Mouse (Mus musculus) liver, embryonic 12.5 days (tissue): ENCODE data around the gene Nek5. TPM values are rescaled to one million over a fixed set of nuclear protein-coding genes. Genes with fewer than 3 reads are reported as not detected.

ENCODE experiments used
- ATAC-seq: fragments of 200-750 bp; cut with Nextera tagmentation; 2 replicates; pipeline ENCODE4 v1.8.0; 2017; ENCODE audit warnings: moderate number of reproducible peaks, mild to moderate bottlenecking, moderate library complexity
- H3K27ac ChIP-seq: fragments of 300-500 bp; sonication (generic); 2 replicates; pipeline ENCODE4 v1.5.1; 2016; ENCODE audit warnings: mild to moderate bottlenecking
- H3K27me3 ChIP-seq: fragments of 300-500 bp; sonication (generic); replicated peaks from 2 replicates; pipeline ENCODE4 v1.6.1; 2016; ENCODE audit warnings: mild to moderate bottlenecking, moderate library complexity
- H3K36me3 ChIP-seq: fragments of 300-500 bp; sonication (generic); 2 replicates; pipeline ENCODE4 v1.6.1; 2016; ENCODE audit warnings: mild to moderate bottlenecking, moderate library complexity
- H3K4me1 ChIP-seq: fragments of 300-500 bp; sonication (generic); 2 replicates; pipeline ENCODE4 v1.6.1; 2016
- H3K4me2 ChIP-seq: fragments of 300-500 bp; sonication (generic); 2 replicates; pipeline ENCODE4 v1.6.1; 2016; ENCODE audit warnings: mild to moderate bottlenecking, moderate library complexity
- H3K4me3 ChIP-seq: fragments of 300-500 bp; sonication (generic); 2 replicates; pipeline ENCODE4 v1.5.1; 2016; ENCODE audit warnings: mild to moderate bottlenecking, moderate library complexity
- H3K9ac ChIP-seq: fragments of 300-500 bp; sonication (generic); 2 replicates; pipeline ENCODE4 v1.6.1; 2016; ENCODE audit warnings: mild to moderate bottlenecking, moderate library complexity
- H3K9me3 ChIP-seq: fragments of 300-500 bp; sonication (generic); replicated peaks from 2 replicates; pipeline ENCODE4 v1.6.1; 2016; ENCODE audit warnings: mild to moderate bottlenecking, moderate library complexity
- WGBS: fragments of 180-500 bp; shearing (Covaris S2); methylation state at CpG from one replicate; pipeline ENCODE4 v1.1.7; 2016; ENCODE audit not compliant: insufficient replicate concordance; 5-methylcytosine and 5-hydroxymethylcytosine counted together
- polyA plus RNA-seq: library from polyadenylated mRNA; unstranded; fragments of >200 nt; fragmentation: Nextera tagmentation; extraction: Ambion mirVana; gene quantifications from 2 replicates; pipeline ENCODE4 v1.2.1, GENCODE M21; 2016

Gene Nek5
- polyA plus RNA-seq, 1 experiment from 2014 or later, result not detected

DNA sequence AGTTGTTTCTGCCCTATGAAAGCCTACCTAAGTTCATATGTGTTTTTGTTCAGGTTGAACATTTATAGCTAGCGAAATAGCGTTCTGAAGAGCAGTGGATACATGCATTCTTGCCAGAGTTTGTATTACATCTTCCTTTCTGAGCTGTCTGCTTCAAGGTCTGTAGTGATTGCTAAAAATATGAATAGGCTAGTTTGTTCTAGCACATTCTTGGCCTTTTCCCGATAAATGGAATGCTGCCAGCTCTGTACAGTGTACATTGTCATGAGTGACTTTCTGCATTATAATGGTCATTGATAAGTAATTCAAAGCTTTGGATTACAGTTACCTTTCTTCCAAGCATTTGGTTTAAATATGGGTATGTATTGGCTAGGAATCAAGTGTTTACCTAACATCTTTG lies 63.7 kb downstream of the Nek5 start:
- peaks cover 41% of the 10 kb centered on the region for H3K36me3 ChIP-seq
- H3K27me3 ChIP-seq, result no peaks in the 10 kb centered on the region
- peak overlapping the region; percentile 90 for H3K4me3 ChIP-seq
- ATAC-seq, result no peak
- H3K4me2 ChIP-seq, result peak overlapping the region; percentile 87
- peaks cover 47% of the 10 kb centered on the region for H3K4me1 ChIP-seq
- H3K27ac ChIP-seq, result no peak overlapping the region
- WGBS, result 6% methylated on average over 3 of the region's 3 CpGs
- H3K9me3 ChIP-seq, result peaks cover 3% of the 10 kb centered on the region; the same call in 1 of the 2 replicates
- H3K9ac ChIP-seq, result peak overlapping the region; percentile 69

DNA sequence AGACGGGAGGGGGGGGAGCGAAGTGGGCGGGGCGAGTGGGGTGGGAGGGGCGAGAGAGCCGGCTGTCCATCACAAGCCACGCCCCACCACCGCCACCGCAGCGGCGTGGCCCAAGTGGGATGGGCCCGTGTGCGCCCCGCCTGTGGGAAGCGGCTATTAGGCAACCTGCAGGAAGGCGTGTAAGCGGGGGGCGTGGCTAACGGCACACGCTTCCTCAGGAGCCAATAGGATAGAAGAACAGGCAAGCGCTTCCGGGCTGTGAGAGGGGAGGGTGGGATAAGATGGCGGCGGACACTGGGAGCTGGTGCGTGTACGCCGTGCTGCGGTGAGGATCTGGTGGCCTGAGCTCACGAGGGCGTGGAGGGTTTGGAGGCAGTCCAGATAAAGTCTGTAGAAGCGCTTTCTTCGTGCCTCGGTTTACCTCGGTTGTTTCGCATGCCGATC lies 64.4 kb downstream of the Nek5 start, which contains the start of gene Alg11:
TSS of gene Alg11 (plus strand) at position 276 of the 444 bp plus-strand sequence.
- Histone ChIP-seq H3K36me3 (peaks cover 35% of the 10 kb centered on the region), H3K4me3 (peak within 1 kb of the TSS; percentile 90), H3K27me3 (no peaks in the 10 kb centered on the region), H3K9ac (peak within 1 kb of the TSS; percentile 90), H3K4me2 (peak within 1 kb of the TSS; percentile 87), H3K9me3 (no peaks in the 10 kb centered on the region; the same call in 1 of the 2 replicates), H3K4me1 (peaks cover 54% of the 10 kb centered on the region), H3K27ac (peak within 1 kb of the TSS; percentile 94)
- ATAC-seq, result peak; percentile 96
- under 1% methylated on average over 36 of the region's 36 CpGs for WGBS

DNA sequence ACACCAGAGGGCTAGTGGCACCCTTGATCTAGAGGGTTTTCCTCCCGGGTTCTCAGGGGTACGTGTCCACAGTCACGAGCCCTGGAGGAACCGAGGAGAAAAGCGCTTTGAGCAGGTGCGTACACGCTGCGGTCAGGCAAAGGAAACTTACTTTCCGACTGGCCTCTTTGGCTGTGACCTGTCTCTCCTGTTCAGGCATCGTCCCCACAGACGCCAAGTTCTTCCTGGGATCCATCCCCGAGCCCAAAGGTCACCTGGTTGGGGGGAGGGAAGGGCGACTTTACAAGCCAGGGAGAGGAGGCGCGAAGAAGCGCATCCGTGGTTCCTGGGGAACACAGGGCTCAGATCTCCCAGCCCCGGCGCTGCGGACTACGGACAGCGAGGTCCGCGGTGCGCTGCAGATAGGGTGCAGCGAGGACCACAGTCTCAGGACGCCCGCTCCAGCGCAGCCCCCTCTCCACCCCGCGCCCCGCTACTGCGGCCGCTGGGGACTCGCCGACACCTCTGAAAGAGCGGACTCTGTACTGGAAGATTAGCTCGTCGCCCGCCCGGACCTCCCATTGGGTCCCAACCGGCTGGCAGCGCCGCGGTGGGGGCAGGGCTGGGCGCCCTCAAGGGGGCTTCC lies 64.9 kb downstream of the Nek5 start, which contains the start of gene Atp7b:
TSS of gene Atp7b (minus strand) at position 485 of the 625 bp plus-strand sequence.
- H3K4me2 ChIP-seq, result peak within 1 kb of the TSS; percentile 87
- ATAC-seq, result peak; percentile 74
- no peaks in the 10 kb centered on the region for H3K9me3 ChIP-seq
- H3K9ac ChIP-seq, result peak within 1 kb of the TSS; percentile 90
- WGBS, result under 1% methylated on average over 45 of the region's 46 CpGs
- H3K4me1 ChIP-seq, result peaks cover 59% of the 10 kb centered on the region
- H3K36me3 ChIP-seq, result peaks cover 29% of the 10 kb centered on the region
- peak within 1 kb of the TSS; percentile 94 for H3K27ac ChIP-seq
- peak within 1 kb of the TSS; percentile 90 for H3K4me3 ChIP-seq
- H3K27me3 ChIP-seq, result no peaks in the 10 kb centered on the region

DNA sequence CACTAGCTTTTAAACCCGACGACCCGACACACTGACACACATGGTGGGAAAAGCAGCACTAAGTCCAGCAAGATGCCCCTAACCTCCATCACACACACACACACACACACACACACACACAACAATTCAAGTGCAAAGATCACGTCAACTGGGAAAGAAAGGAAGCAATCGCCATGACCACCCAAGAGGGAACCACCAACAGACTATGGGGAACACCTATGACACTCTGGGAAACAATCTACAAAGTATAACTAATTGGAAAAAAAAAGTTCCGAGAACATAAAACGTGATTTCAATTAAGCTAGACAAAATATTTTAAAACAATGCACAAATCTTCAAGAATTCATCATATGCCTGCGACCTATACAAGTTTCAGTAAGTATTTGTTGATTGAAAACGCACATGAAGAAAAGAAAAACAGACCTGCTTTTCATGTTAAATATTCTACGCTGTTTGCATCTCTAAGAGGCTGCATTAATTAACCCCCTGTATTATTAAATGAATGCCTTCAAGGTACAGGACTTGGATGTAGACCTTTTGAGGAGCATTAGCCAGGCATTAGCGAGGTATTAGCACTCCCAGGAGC lies 65.6 kb downstream of the Nek5 start:
- H3K27me3 ChIP-seq, result no peaks in the 10 kb centered on the region
- H3K4me2 ChIP-seq, result peak overlapping the region; percentile 87
- H3K36me3 ChIP-seq, result peaks cover 23% of the 10 kb centered on the region
- no peaks in the 10 kb centered on the region for H3K9me3 ChIP-seq
- WGBS, result 25% methylated on average over 11 of the region's 11 CpGs
- H3K4me3 ChIP-seq, result peak overlapping the region; percentile 90
- no peak for ATAC-seq
- peak overlapping the region; percentile 94 for H3K27ac ChIP-seq
- peaks cover 66% of the 10 kb centered on the region for H3K4me1 ChIP-seq
- peak overlapping the region; percentile 90 for H3K9ac ChIP-seq

DNA sequence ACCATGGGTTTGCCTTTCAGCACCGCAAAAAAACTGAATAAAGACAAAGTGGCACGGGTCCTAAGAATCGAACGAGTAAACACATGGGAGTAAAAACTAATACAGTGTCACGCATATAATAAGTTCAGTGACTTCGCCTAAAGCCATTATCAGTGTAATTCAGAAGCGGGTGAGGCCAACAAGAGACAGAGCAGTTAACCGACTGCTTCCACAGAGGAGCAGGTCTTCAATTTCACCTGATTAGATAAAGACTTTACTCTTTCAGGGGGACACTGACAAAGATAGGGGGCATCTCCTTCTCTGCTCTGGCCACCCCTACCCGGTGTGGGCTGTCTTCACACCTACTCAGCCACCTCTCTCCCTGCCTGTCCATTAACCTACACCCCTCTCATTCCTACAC lies 66.5 kb downstream of the Nek5 start:
- Histone ChIP-seq H3K4me3 (peak overlapping the region; percentile 90), H3K9me3 (no peaks in the 10 kb centered on the region), H3K9ac (peak overlapping the region; percentile 90), H3K4me1 (peaks cover 75% of the 10 kb centered on the region), H3K36me3 (peaks cover 19% of the 10 kb centered on the region), H3K4me2 (peak overlapping the region; percentile 87), H3K27ac (peak overlapping the region; percentile 94), H3K27me3 (no peaks in the 10 kb centered on the region)
- peak; percentile 46 for ATAC-seq
- 19% methylated on average over 9 of the region's 9 CpGs for WGBS

DNA sequence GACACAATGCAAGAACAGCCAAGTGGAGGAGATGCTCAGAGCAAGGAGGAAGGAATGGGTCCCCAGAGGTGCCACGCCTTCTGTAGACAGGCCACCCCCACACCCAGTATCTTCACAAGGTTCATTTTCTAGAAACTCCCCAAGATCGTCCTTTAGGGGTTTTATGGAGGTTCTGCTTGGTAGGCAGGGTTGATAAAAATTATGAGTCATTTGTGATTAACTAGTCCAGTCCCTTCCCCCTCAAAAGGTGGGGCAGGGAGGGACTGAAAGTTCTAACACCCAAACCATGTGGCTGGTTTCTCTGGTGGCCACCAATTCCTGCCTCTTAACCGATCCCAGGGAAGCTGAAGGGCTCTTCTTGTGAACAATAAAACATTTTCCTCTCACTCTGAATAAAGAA lies 68.0 kb downstream of the Nek5 start:
- 50% methylated on average over 3 of the region's 3 CpGs for WGBS
- Histone ChIP-seq H3K4me1 (peaks cover 72% of the 10 kb centered on the region), H3K9me3 (no peaks in the 10 kb centered on the region), H3K4me3 (peak overlapping the region; percentile 90; the same call in 1 of the 2 replicates), H3K9ac (peak overlapping the region; percentile 90; the same call in 1 of the 2 replicates), H3K27ac (peak overlapping the region; percentile 94), H3K4me2 (peak overlapping the region; percentile 87), H3K36me3 (peaks cover 16% of the 10 kb centered on the region), H3K27me3 (no peaks in the 10 kb centered on the region)
- no peak for ATAC-seq

DNA sequence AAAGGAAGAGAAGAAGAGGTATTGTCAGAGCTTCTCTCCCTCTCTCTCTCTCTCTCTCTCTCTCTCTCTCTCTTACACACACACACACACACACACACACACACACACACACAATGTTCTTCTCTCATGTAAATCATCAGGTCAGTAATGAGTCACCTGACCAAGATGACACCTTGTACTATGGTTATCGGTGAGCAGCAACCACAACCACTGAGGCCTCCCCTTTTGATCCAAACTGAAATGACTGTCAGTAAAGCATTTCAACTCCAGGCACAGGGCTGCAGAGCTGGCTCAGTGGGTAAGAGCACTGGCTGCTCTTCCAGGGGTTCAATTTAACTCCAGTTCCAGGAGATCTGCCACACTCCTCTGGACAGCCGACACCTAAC lies 69.4 kb downstream of the Nek5 start:
- ATAC-seq, result no peak
- 66% methylated on average over 2 of the region's 2 CpGs for WGBS
- Histone ChIP-seq H3K9ac (peak overlapping the region; percentile 53), H3K27me3 (no peaks in the 10 kb centered on the region), H3K9me3 (no peaks in the 10 kb centered on the region), H3K4me2 (peak overlapping the region; percentile 87), H3K27ac (peak overlapping the region; percentile 94), H3K36me3 (peaks cover 16% of the 10 kb centered on the region), H3K4me3 (peak overlapping the region; percentile 38), H3K4me1 (peaks cover 63% of the 10 kb centered on the region)

DNA sequence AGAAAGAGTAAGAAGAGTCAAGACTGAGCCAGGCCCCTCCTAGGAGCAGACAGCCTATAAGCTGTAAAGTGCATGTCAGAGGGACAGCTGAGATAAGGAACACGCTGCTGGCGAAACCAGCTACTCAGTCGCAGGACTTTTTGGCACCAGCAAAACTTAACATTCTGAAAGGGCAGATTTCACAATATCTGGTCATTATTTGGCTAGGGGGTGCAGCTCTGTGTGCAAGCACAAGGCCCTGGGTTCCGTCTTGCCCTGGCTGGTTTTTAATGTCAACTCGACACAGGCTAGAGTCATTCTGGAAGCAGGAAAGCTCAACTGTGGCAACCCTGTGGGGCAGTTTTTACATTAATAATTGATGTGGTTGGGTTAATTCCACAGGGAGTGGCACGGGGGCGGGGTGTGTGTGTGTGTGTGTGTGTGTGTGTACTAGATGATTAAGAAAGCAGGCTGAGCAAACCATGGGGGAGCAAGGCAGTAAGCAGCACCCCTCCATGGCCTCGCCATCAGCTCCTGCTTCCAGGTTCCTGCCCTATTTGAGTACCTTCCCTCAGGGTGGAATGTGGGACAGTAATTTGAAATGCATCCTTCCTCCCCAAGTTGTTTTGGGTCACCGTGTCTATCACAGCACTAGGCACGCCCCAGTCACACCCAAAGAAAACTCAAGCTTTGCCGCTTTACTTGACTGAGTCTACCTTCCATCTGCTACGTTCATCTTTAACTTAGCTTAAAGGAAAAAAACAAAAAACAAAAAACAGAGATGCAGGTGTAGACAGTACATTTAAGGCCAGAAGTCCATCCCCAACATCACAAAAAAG lies 70.0 kb downstream of the Nek5 start:
- Histone ChIP-seq H3K27me3 (no peaks in the 10 kb centered on the region), H3K4me1 (peaks cover 63% of the 10 kb centered on the region), H3K36me3 (peaks cover 17% of the 10 kb centered on the region), H3K4me2 (peak overlapping the region; percentile 87), H3K4me3 (peak overlapping the region; percentile 38), H3K9me3 (no peaks in the 10 kb centered on the region), H3K9ac (peak overlapping the region; percentile 53), H3K27ac (peak overlapping the region; percentile 94)
- peak; percentile 74 for ATAC-seq
- 34% methylated on average over 12 of the region's 12 CpGs for WGBS

DNA sequence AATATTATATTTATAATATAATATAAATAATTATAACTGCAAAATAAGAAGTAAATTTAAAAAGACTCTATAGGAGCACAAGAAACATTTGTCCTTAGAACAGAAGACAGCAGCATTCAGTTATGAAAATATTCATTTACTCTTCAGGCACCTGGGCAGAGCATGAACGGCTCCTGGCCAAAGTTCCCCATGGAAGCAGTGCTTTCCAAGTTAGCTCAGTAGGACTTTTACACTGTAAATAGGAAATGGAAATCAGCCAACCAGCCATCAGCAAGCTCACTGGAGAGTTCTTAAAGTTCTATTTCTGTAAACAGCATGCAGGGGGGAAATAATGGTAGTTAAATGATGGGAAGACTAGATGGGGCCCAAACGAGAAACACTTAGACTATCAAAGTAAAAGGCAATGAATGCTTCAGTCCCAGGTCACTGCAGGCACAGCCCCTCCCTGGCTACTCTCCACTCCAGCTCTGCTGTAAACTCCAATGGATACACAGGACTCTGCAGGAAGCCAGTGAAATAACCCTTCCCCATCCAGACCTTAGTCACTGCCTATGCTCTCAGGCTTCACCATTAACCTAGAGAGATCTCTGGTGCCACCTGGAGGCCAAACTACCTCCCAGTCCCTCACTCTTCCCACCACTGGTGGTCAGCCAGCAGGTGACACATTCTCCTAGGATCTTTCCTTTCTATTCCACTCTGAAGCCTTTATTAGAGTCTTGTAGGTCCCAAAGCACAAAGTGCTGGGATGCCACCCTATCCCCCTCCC lies 77.0 kb downstream of the Nek5 start:
- no peak overlapping the region for H3K9ac ChIP-seq
- no peaks in the 10 kb centered on the region for H3K27me3 ChIP-seq
- peaks cover 32% of the 10 kb centered on the region for H3K4me1 ChIP-seq
- peak; percentile 83 for ATAC-seq
- peaks cover 15% of the 10 kb centered on the region for H3K36me3 ChIP-seq
- no peak overlapping the region for H3K4me3 ChIP-seq
- H3K4me2 ChIP-seq, result no peak overlapping the region
- no peak overlapping the region for H3K27ac ChIP-seq
- 70% methylated on average over 2 of the region's 2 CpGs for WGBS
- H3K9me3 ChIP-seq, result no peaks in the 10 kb centered on the region

DNA sequence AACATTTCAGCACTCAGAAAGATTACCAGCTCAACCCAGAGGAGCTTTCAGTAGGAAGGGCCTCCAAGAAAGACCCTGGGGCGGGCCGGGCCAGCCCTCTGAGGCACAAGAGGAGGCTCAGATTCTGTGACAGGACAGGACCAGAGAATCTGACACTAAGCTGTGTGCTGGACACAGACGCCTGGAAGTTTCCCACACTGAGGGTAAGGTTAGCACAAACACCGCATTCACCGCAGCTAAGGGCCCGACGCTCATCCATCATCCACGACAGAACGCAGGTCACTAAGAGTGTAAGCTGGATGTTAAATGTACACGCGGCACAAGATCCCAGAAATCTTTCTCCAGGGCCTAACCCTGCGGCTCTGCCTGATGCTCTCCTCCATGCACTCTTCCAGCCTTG lies 81.1 kb downstream of the Nek5 start:
- Histone ChIP-seq H3K9ac (no peak overlapping the region), H3K9me3 (no peaks in the 10 kb centered on the region), H3K27me3 (no peaks in the 10 kb centered on the region; the same call in 1 of the 2 replicates), H3K36me3 (peaks cover 8% of the 10 kb centered on the region; the same call in 1 of the 2 replicates), H3K27ac (0 out of 2 replicates have a peak overlapping the region, but pooled peaks have one; percentile 40), H3K4me2 (no peak overlapping the region), H3K4me3 (no peak overlapping the region), H3K4me1 (peaks cover 53% of the 10 kb centered on the region)
- no peak for ATAC-seq
- 74% methylated on average over 12 of the region's 12 CpGs for WGBS

DNA sequence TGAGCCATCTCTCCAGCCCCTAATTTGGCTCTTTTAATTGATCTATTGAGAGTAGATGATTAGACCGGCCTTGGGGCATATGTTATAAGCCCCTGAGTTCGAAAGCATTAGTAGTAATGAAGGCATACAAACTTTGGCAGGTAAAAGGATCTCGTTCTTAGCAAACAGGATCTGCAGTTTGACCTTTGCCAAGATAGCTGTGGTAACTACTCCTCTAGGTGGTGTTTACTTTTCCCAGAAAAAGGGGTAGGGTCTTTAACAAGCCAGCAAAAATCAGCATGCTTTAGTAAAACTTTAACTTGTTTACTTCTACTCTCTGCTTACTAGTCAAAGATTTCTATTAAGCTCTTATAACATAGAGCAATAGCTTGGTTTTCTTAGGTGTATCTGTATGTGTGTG lies 82.3 kb downstream of the Nek5 start:
- Histone ChIP-seq H3K4me2 (no peak overlapping the region), H3K27me3 (no peaks in the 10 kb centered on the region; the same call in 1 of the 2 replicates), H3K4me3 (no peak overlapping the region), H3K9ac (no peak overlapping the region), H3K9me3 (no peaks in the 10 kb centered on the region), H3K27ac (no peak overlapping the region), H3K4me1 (peaks cover 46% of the 10 kb centered on the region), H3K36me3 (peaks cover 16% of the 10 kb centered on the region; the same call in 1 of the 2 replicates)
- WGBS, result 66% methylated on average over 3 of the region's 3 CpGs
- no peak for ATAC-seq
